Mouse (Mus musculus): ENCODE data around the gene Clic5. TPM values are rescaled to one million over a fixed set of nuclear protein-coding genes. Genes with fewer than 3 reads are reported as not detected.

Gene Clic5
- polyA plus RNA-seq, 1 experiment from 2014 or later = 0.28 TPM

DNA sequence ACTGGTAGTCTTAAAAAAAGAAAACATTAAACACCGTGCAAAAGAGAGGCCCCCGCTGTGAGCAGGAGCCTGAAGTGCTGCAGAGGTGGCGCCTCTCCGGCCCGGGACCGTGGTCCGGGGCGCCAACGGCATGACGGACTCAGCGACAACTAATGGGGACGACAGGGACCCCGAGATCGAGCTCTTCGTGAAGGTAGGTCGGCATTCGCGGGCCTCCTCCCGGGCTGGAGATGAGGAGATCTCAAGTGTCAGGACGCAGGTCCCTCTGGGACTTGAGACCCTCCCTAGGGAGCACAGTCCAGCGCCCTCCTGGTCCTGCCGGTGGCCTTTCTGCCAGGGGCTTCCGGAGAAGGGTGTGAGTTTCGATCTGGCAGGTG lies 373 bp downstream of the Clic5 start:
- Histone ChIP-seq H3K9ac (replicated peaks) (peak overlapping the region; percentile 61), H3K4me2 (ENCODE audit: low read depth, low read length) (peak overlapping the region; percentile 78), H3K9me3 (ENCODE audit: low read length) (no peaks in the 10 kb centered on the region), H3K27me3 (ENCODE audit: insufficient read depth, low read length) (no peaks in the 10 kb centered on the region), H3K36me3 (replicated peaks; ENCODE audit: insufficient read depth, low read length) (no peaks in the 10 kb centered on the region), H3K4me3 (ENCODE audit: low read depth, low read length) (peak overlapping the region; percentile 44), H3K4me1 (ENCODE audit: insufficient read depth) (peaks cover 5% of the 10 kb centered on the region), H3K27ac (ENCODE audit: low read depth) (no peak overlapping the region)
- 0% methylated on average over 24 of the region's 24 CpGs for WGBS (ENCODE audit: insufficient replicate concordance)
- ATAC-seq (peak; percentile 43), DNase-seq (peak; percentile 47)
- TF ChIP-seq CTCF (IDR thresholded peaks at IDR 0.05; ENCODE audit: low read depth) (no peak), EP300 (IDR thresholded peaks at IDR 0.05; ENCODE audit: low read depth) (no peak)

DNA sequence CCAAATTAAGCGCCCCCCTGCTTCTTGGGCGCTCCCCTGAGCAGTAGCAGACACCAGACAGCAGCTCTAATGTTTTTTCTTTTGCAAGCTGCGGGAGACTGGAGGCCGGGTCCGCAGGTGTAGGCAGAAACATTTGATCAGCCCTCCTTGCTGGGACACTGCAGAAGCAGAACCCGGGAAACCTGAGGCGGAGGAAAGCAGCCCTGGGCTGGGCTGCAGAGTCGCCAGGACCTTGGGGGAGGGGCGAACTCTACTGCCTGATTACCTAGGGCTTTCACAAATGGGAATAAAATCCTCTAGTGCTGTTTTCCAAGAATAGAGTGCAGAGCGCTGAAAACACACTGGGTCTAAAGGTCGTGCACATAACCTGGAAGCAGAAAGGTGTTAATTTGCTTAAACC lies 1.3 kb downstream of the Clic5 start:
- DNase-seq (peak; percentile 25), ATAC-seq (no peak)
- no peaks in the 10 kb centered on the region for H3K27me3 ChIP-seq (ENCODE audit: insufficient read depth, low read length)
- H3K4me2 ChIP-seq (ENCODE audit: low read depth, low read length) = peak overlapping the region; percentile 78
- 15% methylated on average over 11 of the region's 11 CpGs for WGBS (ENCODE audit: insufficient replicate concordance)
- H3K36me3 ChIP-seq (replicated peaks; ENCODE audit: insufficient read depth, low read length) = no peaks in the 10 kb centered on the region
- H3K4me1 ChIP-seq (ENCODE audit: insufficient read depth) = peaks cover 5% of the 10 kb centered on the region
- no peaks in the 10 kb centered on the region for H3K9me3 ChIP-seq (ENCODE audit: low read length)
- TF ChIP-seq EP300 (IDR thresholded peaks at IDR 0.05; ENCODE audit: low read depth) (no peak), CTCF (IDR thresholded peaks at IDR 0.05; ENCODE audit: low read depth) (no peak)
- peak overlapping the region; percentile 24 for H3K4me3 ChIP-seq (ENCODE audit: low read depth, low read length)
- H3K27ac ChIP-seq (ENCODE audit: low read depth) = no peak overlapping the region
- no peak overlapping the region for H3K9ac ChIP-seq (replicated peaks)

DNA sequence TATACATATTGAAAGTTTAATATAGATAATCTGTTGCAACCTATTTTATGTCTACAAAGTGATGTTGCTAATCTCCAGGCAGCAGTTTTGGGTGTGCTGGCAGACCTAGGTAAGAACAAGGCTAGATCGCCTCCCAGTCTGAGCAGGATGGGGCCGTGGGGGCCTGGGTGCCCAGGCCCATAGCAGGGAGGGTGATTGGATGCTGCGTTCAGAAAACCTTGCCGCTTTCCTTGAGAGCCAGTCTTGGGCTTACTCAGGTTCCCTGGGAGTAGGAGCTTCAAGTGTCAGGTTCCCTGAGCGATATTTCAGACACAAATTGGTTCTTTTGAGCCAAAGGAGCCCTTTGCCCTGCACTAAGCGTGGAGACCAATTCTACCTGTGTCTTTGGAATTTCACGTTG lies 1.9 kb downstream of the Clic5 start:
- H3K36me3 ChIP-seq (replicated peaks; ENCODE audit: insufficient read depth, low read length) = no peaks in the 10 kb centered on the region
- no peak for TF ChIP-seq EP300 (IDR thresholded peaks at IDR 0.05; ENCODE audit: low read depth)
- no peak for TF ChIP-seq CTCF (IDR thresholded peaks at IDR 0.05; ENCODE audit: low read depth)
- H3K4me2 ChIP-seq (ENCODE audit: low read depth, low read length) = no peak overlapping the region
- no peak overlapping the region for H3K4me3 ChIP-seq (ENCODE audit: low read depth, low read length)
- H3K27me3 ChIP-seq (ENCODE audit: insufficient read depth, low read length) = no peaks in the 10 kb centered on the region
- peaks cover 5% of the 10 kb centered on the region for H3K4me1 ChIP-seq (ENCODE audit: insufficient read depth)
- no peaks in the 10 kb centered on the region for H3K9me3 ChIP-seq (ENCODE audit: low read length)
- no peak overlapping the region for H3K9ac ChIP-seq (replicated peaks)
- 72% methylated on average over 7 of the region's 7 CpGs for WGBS (ENCODE audit: insufficient replicate concordance)
- no peak overlapping the region for H3K27ac ChIP-seq (ENCODE audit: low read depth)
- ATAC-seq (no peak), DNase-seq (no peak)

DNA sequence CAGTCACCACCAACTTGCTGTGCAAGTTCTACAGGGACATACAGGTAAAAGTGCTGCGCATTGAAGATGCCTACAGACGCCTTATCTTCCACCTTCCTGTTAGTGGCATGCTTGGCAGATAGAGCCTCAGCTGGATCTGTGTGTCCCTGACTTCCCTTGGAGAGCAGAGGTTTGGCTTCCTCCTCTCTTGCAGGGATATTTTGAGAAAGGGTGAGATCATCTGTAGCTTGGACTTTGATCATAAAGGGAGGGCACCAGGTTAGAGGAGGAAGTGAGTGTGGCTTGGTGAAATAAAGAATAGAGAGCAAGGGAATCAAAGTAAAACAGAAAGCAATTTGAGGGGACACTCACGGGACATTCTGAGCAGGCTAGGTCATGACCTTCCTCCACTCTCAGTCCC lies 4.6 kb downstream of the Clic5 start:
- H3K4me1 ChIP-seq (ENCODE audit: insufficient read depth) = peaks cover 5% of the 10 kb centered on the region
- H3K9me3 ChIP-seq (ENCODE audit: low read length) = no peaks in the 10 kb centered on the region
- no peak overlapping the region for H3K27ac ChIP-seq (ENCODE audit: low read depth)
- no peak overlapping the region for H3K4me2 ChIP-seq (ENCODE audit: low read depth, low read length)
- H3K9ac ChIP-seq (replicated peaks) = no peak overlapping the region
- no peak overlapping the region for H3K4me3 ChIP-seq (ENCODE audit: low read depth, low read length)
- H3K27me3 ChIP-seq (ENCODE audit: insufficient read depth, low read length) = no peaks in the 10 kb centered on the region
- 64% methylated on average over 3 of the region's 3 CpGs for WGBS (ENCODE audit: insufficient replicate concordance)
- ATAC-seq (no peak), DNase-seq (no peak)
- H3K36me3 ChIP-seq (replicated peaks; ENCODE audit: insufficient read depth, low read length) = no peaks in the 10 kb centered on the region
- TF ChIP-seq EP300 (IDR thresholded peaks at IDR 0.05; ENCODE audit: low read depth) (no peak), CTCF (IDR thresholded peaks at IDR 0.05; ENCODE audit: low read depth) (no peak)

DNA sequence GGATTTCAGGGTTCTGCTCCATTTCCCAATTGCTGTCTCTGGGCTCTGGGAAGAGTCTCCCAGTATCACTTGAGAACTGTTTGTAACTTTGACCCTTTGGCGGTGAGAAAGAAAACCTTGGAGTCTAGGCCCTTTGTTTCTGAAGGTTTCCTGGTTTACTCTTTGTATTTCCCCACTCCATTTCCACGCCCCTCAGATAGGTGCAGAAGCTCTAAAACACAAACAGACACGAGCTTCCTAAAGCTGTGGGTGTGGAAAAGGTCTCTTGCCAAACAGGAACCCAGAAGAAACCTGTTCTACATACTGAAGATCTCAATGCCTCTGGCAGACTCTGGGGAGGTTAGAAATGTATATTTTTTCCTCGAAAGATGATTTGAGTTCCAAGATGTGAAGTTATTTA lies 10.8 kb downstream of the Clic5 start:
- TF ChIP-seq CTCF (IDR thresholded peaks at IDR 0.05; ENCODE audit: low read depth) (no peak), EP300 (IDR thresholded peaks at IDR 0.05; ENCODE audit: low read depth) (no peak)

DNA sequence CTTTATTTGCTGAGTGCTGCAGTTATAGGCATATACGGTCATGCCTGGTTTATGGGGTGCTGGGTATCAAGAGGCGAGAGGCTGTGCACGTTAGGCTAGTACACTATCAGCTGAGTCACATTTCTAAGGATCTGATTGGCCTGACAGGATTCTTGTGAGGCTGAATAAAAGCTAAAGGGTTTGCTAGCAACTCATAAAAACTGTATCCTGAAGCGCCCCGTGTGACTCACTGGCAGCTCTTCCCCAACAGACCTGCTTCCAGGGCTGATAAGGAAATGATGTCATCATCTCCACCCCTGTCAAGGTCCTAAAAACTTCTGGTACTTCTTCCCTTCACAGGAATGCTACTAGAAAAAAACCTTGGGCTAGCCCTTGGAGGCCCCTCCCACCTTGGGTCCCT lies 14.6 kb downstream of the Clic5 start:
- Histone ChIP-seq H3K27me3 (ENCODE audit: insufficient read depth, low read length) (no peaks in the 10 kb centered on the region), H3K4me3 (ENCODE audit: low read depth, low read length) (no peak overlapping the region), H3K9ac (replicated peaks) (no peak overlapping the region), H3K4me2 (ENCODE audit: low read depth, low read length) (no peak overlapping the region), H3K27ac (ENCODE audit: low read depth) (no peak overlapping the region), H3K9me3 (ENCODE audit: low read length) (no peaks in the 10 kb centered on the region), H3K36me3 (replicated peaks; ENCODE audit: insufficient read depth, low read length) (no peaks in the 10 kb centered on the region), H3K4me1 (ENCODE audit: insufficient read depth) (no peaks in the 10 kb centered on the region)
- ATAC-seq (no peak), DNase-seq (no peak)
- 66% methylated on average over 5 of the region's 5 CpGs for WGBS (ENCODE audit: insufficient replicate concordance)
- no peak for TF ChIP-seq EP300 (IDR thresholded peaks at IDR 0.05; ENCODE audit: low read depth)
- no peak for TF ChIP-seq CTCF (IDR thresholded peaks at IDR 0.05; ENCODE audit: low read depth)

More for the DNA sequence above, 10.8 kb downstream of the Clic5 start:
- no peaks in the 10 kb centered on the region for H3K4me1 ChIP-seq (ENCODE audit: insufficient read depth)
- no peak for ATAC-seq
- DNase-seq = no peak
- no peak overlapping the region for H3K27ac ChIP-seq (ENCODE audit: low read depth)
- H3K4me3 ChIP-seq (ENCODE audit: low read depth, low read length) = no peak overlapping the region
- H3K9me3 ChIP-seq (ENCODE audit: low read length) = no peaks in the 10 kb centered on the region
- 59% methylated on average over 4 of the region's 4 CpGs for WGBS (ENCODE audit: insufficient replicate concordance)
- H3K4me2 ChIP-seq (ENCODE audit: low read depth, low read length) = no peak overlapping the region
- H3K36me3 ChIP-seq (replicated peaks; ENCODE audit: insufficient read depth, low read length) = no peaks in the 10 kb centered on the region
- no peaks in the 10 kb centered on the region for H3K27me3 ChIP-seq (ENCODE audit: insufficient read depth, low read length)
- H3K9ac ChIP-seq (replicated peaks) = no peak overlapping the region

DNA sequence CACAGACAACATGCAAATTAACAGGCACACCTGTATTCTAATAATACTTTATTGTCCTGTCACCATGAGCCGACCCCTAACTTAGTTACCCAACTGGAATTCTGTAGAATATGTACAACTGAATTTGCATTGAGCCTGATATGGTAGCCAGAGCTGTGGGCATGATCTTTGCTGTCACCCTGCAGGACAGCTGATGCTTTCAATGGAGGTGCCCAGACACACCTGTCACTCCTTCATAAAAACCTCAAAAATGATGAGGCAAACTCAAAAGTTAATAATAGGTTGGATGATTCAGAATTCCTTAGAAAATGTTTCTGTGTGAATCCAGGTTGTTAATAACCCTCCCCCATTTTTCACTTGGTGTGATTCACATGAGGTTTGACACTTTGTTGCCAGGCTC lies 16.4 kb downstream of the Clic5 start:
- no peak for DNase-seq

More for the DNA sequence above, 16.4 kb downstream of the Clic5 start:
- no peak overlapping the region for H3K4me2 ChIP-seq (ENCODE audit: low read depth, low read length)
- H3K27me3 ChIP-seq (ENCODE audit: insufficient read depth, low read length) = no peaks in the 10 kb centered on the region
- H3K9ac ChIP-seq (replicated peaks) = no peak overlapping the region
- H3K36me3 ChIP-seq (replicated peaks; ENCODE audit: insufficient read depth, low read length) = no peaks in the 10 kb centered on the region
- 66% methylated on average over 1 of the region's 1 CpGs for WGBS (ENCODE audit: insufficient replicate concordance)
- no peak for ATAC-seq
- H3K9me3 ChIP-seq (ENCODE audit: low read length) = 0 out of 2 replicates have a peak, but pooled peaks cover 4% of the 10 kb centered on the region
- H3K27ac ChIP-seq (ENCODE audit: low read depth) = no peak overlapping the region
- TF ChIP-seq CTCF (IDR thresholded peaks at IDR 0.05; ENCODE audit: low read depth) = no peak
- TF ChIP-seq EP300 (IDR thresholded peaks at IDR 0.05; ENCODE audit: low read depth) = no peak
- no peaks in the 10 kb centered on the region for H3K4me1 ChIP-seq (ENCODE audit: insufficient read depth)
- no peak overlapping the region for H3K4me3 ChIP-seq (ENCODE audit: low read depth, low read length)

Data from liver, postnatal 0 days (tissue).